Mouse (Mus musculus) cerebellum, adult 2 months (tissue): ENCODE measurements around the gene Krt222.

ENCODE experiments used
- CTCF ChIP-seq: fragments of 200-500 bp; IDR thresholded peaks from 2 replicates; pipeline ENCODE4 v1.5.1; 2011; ENCODE audit warnings: low read depth, mild to moderate bottlenecking, control low read depth, low read length, moderate library complexity, borderline replicate concordance; ENCODE audit not compliant: insufficient read depth
- POLR2A ChIP-seq: fragments of 200-500 bp; IDR thresholded peaks from 2 replicates; pipeline ENCODE4 v1.6.1; 2011; ENCODE audit warnings: low read length, control low read depth, borderline replicate concordance; ENCODE audit not compliant: insufficient read depth

DNA sequence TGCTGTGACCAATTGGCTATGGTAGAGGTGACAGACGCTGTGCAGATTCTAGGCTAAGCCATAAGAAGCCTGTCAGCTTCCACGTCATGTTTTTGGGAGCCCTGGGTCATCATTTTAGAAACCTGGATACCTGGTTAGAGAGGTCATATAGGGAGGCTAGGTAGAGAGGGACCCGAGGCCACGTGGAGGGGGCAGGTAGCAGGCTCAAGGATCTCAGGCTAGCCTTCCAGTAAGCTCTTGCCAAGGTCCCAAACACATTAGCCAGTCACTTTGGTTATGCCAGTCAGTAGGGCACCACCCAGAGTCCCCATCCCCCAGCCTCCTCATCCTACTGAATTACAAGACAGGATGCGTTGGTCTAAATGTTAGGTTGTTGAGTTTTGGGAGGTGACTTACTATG is 1.8 kb downstream of the Krt222 start:
- TF ChIP-seq CTCF, result no peak
- TF ChIP-seq POLR2A, result no peak
